Mouse (Mus musculus) cerebellum, adult 2 months (tissue): ENCODE measurements at regions not wholly inside any gene's neighbourhood (a gene's known extent, or its start where the extent isn't known, plus 50 kb on each side); places are given as distances from the start of the nearest gene placed in this dataset.

Experiments used
- DNase-seq, 2 experiments: peaks; one replicate each; pipeline ENCODE4 v3.0.0; 2021
- H3K27ac ChIP-seq: fragments of 200-500 bp; 2 replicates; pipeline ENCODE4 v1.5.1; 2012; ENCODE audit warnings: low read length, control low read depth, inconsistent platforms; ENCODE audit not compliant: insufficient read depth
- H3K27me3 ChIP-seq: fragments of 200-500 bp; 2 replicates; pipeline ENCODE4 v1.6.1; 2012; ENCODE audit warnings: inconsistent platforms, mild to moderate bottlenecking, low read length, moderate library complexity; ENCODE audit not compliant: control insufficient read depth, insufficient read depth
- H3K4me1 ChIP-seq: fragments of 200-500 bp; 2 replicates; pipeline ENCODE4 v1.6.1; 2011; ENCODE audit warnings: low read length; ENCODE audit not compliant: control insufficient read depth, insufficient read depth
- H3K4me3 ChIP-seq: fragments of 200-500 bp; replicated peaks from 2 replicates; pipeline ENCODE3; 2011; ENCODE audit warnings: mild to moderate bottlenecking, low read depth, low read length, control low read depth; ENCODE audit not compliant: insufficient read depth
- CTCF ChIP-seq: fragments of 200-500 bp; IDR thresholded peaks from 2 replicates; pipeline ENCODE4 v1.5.1; 2011; ENCODE audit warnings: low read depth, mild to moderate bottlenecking, control low read depth, low read length, moderate library complexity, borderline replicate concordance; ENCODE audit not compliant: insufficient read depth
- POLR2A ChIP-seq: fragments of 200-500 bp; IDR thresholded peaks from 2 replicates; pipeline ENCODE4 v1.6.1; 2011; ENCODE audit warnings: low read length, control low read depth, borderline replicate concordance; ENCODE audit not compliant: insufficient read depth
- WGBS: fragments of 180-500 bp; shearing (Covaris S2); methylation state at CpG from one replicate; pipeline ENCODE4 v1.1.7; 2018; 5-methylcytosine and 5-hydroxymethylcytosine counted together

DNA sequence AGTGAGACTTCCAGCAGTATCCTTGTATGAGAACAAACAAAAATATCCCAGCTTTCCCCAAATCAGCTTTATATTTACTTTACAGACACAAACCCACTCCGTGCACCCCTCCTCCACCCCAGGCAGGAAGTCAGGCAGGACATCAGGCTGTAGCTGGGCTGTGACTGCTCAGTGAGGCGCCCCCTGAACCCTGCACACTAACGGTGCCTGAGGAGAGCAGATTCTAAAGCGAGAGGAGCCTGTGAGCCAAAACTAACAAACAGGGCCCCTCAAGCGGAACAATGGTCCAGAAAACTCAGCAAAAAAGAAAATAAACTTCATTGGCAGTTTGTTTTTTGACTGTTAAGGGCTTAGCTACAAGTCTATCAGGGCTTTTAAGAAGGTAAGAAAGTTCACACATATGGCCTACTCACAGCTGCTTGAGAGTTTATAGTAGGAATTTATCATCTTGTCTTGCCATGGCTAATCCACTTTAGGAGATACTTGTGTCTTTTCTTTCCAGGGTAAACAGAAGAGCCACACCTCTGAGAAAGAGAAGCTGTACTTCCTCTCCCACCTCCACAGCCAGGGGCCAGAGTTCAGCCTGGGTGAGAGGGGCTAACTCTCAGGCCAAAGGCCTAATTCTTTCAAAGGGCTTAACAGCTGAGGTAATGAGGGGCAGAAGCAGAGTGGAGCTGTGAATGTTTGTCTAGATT, 1628.2 kb downstream of the 4930444P10Rik start:
- WGBS, result 35% methylated on average over 5 of the region's 5 CpGs
- Histone ChIP-seq H3K4me1 (no peaks in the 10 kb centered on the region), H3K27ac (no peak overlapping the region), H3K27me3 (no peaks in the 10 kb centered on the region), H3K4me3 (no peak overlapping the region)
- TF ChIP-seq POLR2A, result no peak
- TF ChIP-seq CTCF, result no peak
- no peak for DNase-seq

DNA sequence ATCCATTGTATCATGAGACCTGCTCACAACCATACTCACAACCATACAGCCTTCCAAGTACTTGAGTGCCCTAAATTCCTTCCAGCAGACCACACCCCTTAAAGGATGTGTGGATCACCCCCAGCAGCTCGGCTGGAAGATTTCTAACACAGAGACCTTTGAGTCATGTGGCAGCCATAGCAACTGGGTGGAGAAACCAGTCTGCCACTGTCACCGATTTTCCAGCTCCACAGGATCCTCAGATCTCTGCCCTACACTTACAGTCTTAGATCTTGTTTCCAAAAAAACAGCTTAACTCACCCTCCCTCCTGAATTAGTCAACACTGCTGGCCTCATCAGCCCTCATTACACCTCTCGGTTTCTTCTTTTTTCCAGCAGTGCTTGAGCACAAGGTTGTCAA, 1630.6 kb downstream of the 4930444P10Rik start:
- WGBS, result 7% methylated on average over 3 of the region's 3 CpGs
- H3K4me3 ChIP-seq, result no peak overlapping the region
- H3K27ac ChIP-seq, result no peak overlapping the region
- H3K27me3 ChIP-seq, result no peaks in the 10 kb centered on the region
- DNase-seq, result no peak
- H3K4me1 ChIP-seq, result no peaks in the 10 kb centered on the region
- TF ChIP-seq CTCF (no peak), POLR2A (no peak)

DNA sequence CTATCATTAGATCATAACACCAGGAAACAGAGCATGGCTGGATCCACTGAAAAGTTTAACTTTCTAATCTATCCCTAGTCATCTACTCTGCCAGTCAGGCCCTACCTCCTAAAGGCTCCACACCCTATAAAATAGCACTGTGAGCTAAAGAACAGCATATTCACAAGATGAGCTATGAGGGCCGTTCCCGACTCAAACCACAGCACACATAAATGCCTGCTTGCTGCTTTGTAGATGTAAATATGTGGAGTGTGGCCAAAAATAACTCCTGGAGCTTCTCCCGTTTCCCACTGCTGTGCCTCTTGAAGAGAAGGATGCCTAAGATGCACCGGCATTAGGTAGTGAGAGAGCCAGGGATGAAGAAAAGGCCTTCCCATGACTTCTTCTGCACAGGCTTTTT, 1632.3 kb downstream of the 4930444P10Rik start:
- H3K27ac ChIP-seq, result no peak overlapping the region
- TF ChIP-seq POLR2A, result no peak
- TF ChIP-seq CTCF, result no peak
- DNase-seq, result no peak
- WGBS, result 54% methylated on average over 4 of the region's 4 CpGs
- H3K4me1 ChIP-seq, result no peaks in the 10 kb centered on the region
- H3K27me3 ChIP-seq, result no peaks in the 10 kb centered on the region
- H3K4me3 ChIP-seq, result no peak overlapping the region

DNA sequence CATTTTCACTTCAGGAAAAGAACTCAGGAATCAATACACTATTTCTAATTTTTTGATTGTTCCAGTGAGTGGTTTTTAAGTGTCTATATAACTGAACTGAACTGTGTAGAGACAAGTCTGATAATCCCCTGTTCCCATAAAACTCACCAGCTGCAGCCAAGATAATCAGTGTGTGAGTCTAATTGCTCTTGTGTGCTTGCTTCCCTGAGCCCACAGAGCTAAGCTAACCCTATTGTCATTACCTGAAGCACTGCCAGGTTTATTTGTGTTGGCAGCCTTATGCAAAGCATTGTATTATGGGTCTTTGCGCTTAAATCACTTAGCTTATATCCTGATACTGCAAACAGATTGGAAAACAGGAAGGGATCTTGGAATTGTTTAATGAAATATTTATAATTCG, 1663.8 kb downstream of the 4930444P10Rik start:
- Histone ChIP-seq H3K27ac (no peak overlapping the region), H3K27me3 (no peaks in the 10 kb centered on the region), H3K4me3 (no peak overlapping the region), H3K4me1 (no peaks in the 10 kb centered on the region)
- 69% methylated on average over 2 of the region's 2 CpGs for WGBS
- TF ChIP-seq CTCF (no peak), POLR2A (no peak)
- DNase-seq, result no peak

DNA sequence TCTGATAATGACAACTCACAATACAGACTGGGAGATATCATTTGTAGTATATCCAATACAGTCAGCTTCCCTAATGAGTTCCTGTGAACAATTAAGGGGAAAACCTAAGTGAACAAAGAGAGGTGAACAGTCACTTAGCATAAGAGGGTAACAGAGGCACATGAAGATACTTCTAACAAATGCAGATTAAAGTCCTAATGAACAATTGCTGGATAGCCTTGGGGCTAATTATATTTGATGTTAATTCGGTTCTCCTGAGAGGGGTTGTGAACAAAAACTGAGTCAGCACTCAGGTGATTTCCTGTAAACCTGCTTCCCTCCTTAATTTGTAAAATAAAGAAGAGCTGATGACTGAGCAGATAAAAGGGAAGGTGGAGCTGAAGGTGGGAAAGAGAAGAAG, 1672.1 kb downstream of the 4930444P10Rik start:
- no peak for TF ChIP-seq POLR2A
- no peak for TF ChIP-seq CTCF
- 82% methylated on average over 1 of the region's 1 CpGs for WGBS
- H3K27me3 ChIP-seq, result no peaks in the 10 kb centered on the region

DNA sequence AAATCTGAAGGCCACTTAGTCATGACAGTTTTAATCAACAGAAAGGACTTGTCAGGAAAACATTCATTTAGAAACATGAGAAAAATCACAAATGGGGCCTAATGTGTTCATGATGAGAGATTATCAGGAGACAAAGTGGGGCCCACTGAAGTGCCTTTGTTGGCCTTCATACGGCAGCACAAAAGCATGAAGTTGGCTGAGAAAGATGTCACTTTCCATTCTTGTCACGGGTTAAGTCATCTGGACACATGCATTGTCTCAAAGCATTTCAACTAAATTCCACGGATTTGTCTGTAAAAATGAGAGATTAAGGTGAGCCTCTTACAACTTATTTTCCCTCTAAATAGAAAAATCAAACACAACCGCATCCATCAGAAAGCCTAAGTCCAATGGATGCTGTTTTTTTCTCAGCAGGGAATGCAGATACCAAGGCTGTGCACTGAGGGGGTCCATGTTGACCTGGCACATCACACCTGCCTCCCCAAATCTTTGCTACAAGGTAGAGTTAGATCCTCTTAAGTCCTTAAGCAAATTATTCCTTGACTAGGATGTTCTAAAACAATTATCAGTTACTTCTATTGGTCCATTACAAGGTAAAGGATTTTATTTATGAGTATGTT, 1679.2 kb downstream of the 4930444P10Rik start:
- H3K4me3 ChIP-seq, result no peak overlapping the region
- H3K4me1 ChIP-seq, result no peaks in the 10 kb centered on the region
- TF ChIP-seq CTCF, result no peak
- TF ChIP-seq POLR2A, result no peak
- no peaks in the 10 kb centered on the region for H3K27me3 ChIP-seq
- WGBS, result 32% methylated on average over 4 of the region's 4 CpGs
- no peak for DNase-seq
- H3K27ac ChIP-seq, result no peak overlapping the region

More for the DNA sequence above, 1672.1 kb downstream of the 4930444P10Rik start:
- H3K4me1 ChIP-seq, result no peaks in the 10 kb centered on the region
- no peak for DNase-seq
- H3K4me3 ChIP-seq, result no peak overlapping the region
- no peak overlapping the region for H3K27ac ChIP-seq

DNA sequence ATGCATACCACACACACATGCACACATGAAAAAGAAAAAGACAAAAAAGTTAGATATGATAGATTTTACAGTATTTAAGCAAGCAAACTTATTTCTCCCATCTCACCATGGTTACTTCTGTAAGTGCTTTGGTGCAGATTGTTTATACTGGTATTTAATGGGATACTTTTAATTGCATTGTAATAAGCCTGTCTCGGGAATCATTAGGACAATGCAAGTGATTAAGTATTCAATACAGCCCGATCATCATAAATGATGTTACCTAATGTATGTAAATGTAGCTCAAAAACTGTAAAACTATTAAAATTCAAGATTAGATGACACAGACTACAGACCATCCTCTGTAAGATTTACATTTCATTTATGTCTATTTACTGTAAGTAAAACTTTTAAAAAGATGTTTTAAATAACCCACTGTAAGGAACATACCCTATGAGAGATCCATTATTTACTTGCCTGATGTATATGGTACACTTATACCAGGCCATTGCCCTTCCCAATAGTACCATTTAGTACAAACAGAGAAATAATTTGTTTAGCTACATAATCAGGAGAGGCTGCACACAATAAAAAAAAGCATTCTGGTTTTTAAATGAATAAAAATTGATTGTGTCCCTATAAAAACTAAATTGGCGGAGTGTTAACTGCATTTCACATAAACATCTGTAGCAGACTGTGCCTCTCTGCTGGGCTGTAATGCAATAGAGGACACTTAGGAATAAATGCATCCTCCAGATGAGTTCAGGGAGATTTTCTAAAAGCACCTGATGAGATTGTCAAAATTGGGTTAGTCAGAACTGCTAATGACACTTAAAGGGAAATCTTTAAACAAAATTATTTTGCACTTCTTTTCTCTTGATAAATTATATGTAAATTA, 1722.9 kb downstream of the 4930444P10Rik start:
- Histone ChIP-seq H3K27me3 (no peaks in the 10 kb centered on the region), H3K27ac (no peak overlapping the region), H3K4me3 (no peak overlapping the region), H3K4me1 (no peaks in the 10 kb centered on the region)
- TF ChIP-seq POLR2A (no peak), CTCF (no peak)
- no peak for DNase-seq
- WGBS, result 86% methylated on average over 3 of the region's 3 CpGs
